Mouse (Mus musculus) mesoderm, embryonic 11.5 days (tissue): ENCODE measurements at regions not wholly inside any gene's neighbourhood (a gene's known extent, or its start where the extent isn't known, plus 50 kb on each side); places are given as distances from the start of the nearest gene placed in this dataset.

Experiments used
- DNase-seq: peaks from one replicate; pipeline ENCODE4 v3.0.0-alpha.2; 2012; ENCODE audit warnings: low read depth, low spot score

- no peak for DNase-seq
Measured at GRCm38 (mm10) chr15:60632789-60633456, 220.7 kb downstream of the Fam84b start.

- DNase-seq: no peak
Measured at GRCm38 (mm10) chr15:60630756-60631402, 222.7 kb downstream of the Fam84b start.

- DNase-seq: no peak
Measured at GRCm38 (mm10) chr15:60618801-60619200, 234.8 kb downstream of the Fam84b start.

- DNase-seq: no peak
Measured at GRCm38 (mm10) chr15:60617371-60617770, 236.2 kb downstream of the Fam84b start.

- DNase-seq: no peak
Measured at GRCm38 (mm10) chr15:60601885-60602284, 251.7 kb downstream of the Fam84b start.

GRCm38 (mm10) chr15:60577084-60577483, 276.5 kb downstream of the Fam84b start:
- no peak for DNase-seq

DNA sequence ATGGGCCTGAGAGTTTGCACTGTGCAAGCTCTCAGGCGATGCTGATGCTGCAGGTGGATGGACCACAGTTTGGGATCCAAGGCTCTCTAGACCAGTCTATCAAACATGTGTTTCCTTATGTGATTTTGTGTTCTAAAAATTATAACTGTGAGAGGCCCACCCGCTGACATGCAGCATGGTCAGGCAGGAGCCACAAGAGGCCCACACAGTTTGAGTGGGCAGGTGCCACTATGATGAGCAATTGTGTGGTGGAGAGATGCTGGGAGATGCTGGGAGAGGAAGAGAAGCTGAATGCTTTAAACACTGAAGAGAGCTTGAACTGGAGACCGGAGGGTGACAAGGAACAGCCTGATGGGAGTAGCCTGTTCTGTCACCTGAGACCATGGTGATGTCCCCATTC, 287.3 kb downstream of the Fam84b start:
- no peak for DNase-seq

DNA sequence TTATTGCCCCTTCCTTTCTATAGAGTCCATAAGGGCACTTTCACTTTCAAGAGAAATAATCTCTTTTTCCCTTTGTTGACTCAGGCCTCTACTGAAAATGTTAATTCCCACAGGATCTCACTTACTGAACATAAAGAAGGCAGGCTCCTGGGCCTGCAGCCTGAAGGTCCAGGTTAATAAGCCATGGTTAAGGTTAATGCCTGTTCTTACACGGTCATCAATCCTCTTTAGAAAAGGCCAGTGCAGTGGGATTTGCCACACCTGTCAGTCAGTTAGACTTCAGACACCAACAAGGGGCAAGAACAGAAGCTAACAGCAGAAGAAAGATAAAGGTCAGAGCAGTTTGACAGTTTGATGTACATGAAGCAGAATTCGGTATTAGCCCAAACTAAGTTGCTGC, 288.6 kb downstream of the Fam84b start:
- peak; percentile 44 for DNase-seq

DNA sequence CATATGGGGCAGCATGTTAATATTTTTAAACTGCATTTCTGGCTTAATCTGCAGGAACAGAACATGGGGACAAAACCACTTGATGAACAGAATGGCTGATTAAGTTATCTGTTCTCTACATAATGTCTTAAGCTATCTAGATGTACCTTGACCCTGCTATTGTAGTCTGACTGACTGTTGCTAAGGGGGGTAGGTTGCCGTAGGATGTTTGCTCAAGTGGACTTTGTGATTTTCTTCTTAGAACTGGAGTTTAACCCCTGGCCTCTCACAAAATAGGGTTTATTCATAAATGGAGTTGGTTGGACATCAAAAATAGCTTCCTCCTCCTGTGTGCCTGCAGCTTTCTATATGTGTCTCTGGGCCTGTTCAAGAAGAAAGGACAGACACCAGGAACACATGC, 292.9 kb downstream of the Fam84b start:
- no peak for DNase-seq

- no peak for DNase-seq
Measured at GRCm38 (mm10) chr15:60555691-60556090, 297.9 kb downstream of the Fam84b start.

GRCm38 (mm10) chr15:60554587-60554986, 299.0 kb downstream of the Fam84b start:
- no peak for DNase-seq

- DNase-seq: no peak
Measured at GRCm38 (mm10) chr15:60548045-60548444, 305.5 kb downstream of the Fam84b start.

DNA sequence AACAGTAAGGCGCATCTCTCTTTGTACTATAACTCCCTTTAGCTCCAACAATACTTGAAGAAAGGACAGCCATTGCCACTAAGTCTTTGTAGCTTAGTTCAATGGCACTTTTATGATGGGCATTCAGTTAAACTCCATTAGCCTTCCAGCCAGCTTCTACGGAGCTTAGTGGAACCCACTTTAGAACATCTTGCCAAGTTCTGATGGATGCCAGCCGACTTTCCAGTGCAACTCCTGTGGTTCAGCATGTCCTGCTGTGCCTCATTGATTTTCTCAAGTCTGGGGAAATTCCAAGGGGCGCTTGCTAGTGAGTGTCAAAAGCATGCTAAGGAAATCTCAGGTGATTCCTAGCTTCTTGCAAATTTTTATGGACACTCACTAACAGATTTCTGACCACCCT, 316.4 kb downstream of the Fam84b start:
- DNase-seq: no peak

GRCm38 (mm10) chr15:60534701-60535100, 318.9 kb downstream of the Fam84b start:
- no peak for DNase-seq

DNA sequence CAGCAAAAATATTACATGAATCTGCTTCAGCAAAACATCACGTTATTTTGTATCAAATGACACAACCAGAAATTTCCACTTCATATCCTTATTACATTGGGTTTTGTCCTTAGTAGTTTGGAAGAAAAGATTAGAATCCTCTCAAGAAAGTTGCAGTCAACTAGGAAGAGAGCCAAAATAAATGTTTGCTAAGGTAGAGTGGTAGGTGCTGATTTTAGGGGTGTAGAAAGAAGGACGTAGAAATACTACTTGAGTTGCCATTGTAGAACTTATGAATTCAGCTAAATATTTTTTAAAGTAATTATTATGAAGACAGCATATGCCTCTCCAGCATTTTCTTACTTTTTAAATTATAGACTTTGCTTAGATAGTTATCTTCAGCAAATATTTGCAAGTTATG, 336.8 kb downstream of the Fam84b start:
- no peak for DNase-seq

- peak; percentile 4 for DNase-seq
Measured at GRCm38 (mm10) chr15:60476755-60477310, 376.7 kb downstream of the Fam84b start.

DNA sequence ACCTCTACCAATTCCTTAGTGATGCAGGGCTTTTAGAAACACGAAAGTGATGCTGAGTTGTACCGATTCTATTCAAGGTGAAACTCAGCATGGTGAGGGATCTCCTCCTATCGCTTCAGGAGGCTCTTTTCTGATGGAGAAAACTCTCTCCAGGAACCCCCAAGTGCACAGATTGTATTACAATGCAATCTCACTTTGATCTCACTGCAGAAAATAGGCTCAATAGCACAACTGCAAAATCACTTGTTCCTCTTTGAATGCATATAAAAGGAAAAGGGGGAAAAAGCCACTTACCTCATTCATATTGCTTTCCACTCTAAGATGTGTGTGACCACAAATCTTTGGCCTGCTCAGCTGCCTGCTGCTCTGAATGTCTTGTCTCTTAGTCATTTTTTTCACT, 378.5 kb downstream of the Fam84b start:
- no peak for DNase-seq

DNA sequence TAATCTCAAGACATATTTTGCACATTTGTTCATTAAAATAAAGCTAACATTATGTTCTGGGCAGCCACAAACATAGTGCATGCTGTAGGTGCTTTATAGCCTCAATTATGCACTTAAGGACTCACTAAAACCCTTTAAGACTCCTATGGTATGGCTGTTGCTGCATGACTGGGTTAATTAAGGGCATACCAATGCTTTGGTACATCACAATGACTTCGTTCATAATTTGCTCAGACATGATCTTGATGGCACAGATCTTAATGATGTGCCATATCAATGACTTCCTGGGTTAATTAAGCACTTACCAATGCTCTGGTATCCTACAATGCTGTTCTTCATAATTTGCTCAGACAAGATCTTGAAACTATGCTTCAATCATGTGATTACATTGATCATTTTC, 415.5 kb upstream of the 4933412E24Rik start:
- DNase-seq: no peak

DNA sequence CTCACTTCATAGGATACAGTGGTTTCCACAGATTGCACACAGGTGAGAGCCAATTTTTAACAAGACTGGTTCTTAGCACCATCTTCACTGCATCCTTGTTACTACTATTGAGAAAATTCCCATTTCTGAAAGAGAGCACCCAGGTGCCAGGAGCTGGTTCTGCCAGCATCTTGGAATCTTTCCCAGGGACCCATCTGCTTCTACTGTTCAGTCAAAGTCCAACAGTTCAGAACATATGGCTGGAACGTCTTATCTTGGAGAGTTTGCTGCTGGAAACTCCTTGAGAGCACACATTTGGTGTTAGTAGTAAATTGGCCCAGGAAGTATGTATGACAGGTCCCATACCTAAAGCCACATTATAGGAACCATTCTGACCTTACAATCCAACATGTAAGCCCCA, 402.7 kb upstream of the 4933412E24Rik start:
- DNase-seq: no peak

- DNase-seq: no peak
Measured at GRCm38 (mm10) chr15:60392267-60392666, 375.9 kb upstream of the 4933412E24Rik start.

GRCm38 (mm10) chr15:60390336-60390735, 373.9 kb upstream of the 4933412E24Rik start:
- DNase-seq: no peak

GRCm38 (mm10) chr15:60387962-60388361, 371.5 kb upstream of the 4933412E24Rik start:
- DNase-seq: no peak
